Mouse (Mus musculus) bone marrow, adult 2 months (tissue): ENCODE results near the gene Nhej1.

Experiments used
- CTCF ChIP-seq: fragments of 200-500 bp; IDR thresholded peaks from 2 replicates; pipeline ENCODE4 v1.5.1; 2011; ENCODE audit warnings: low read length, control low read depth; ENCODE audit not compliant: control insufficient read depth, insufficient read depth
- POLR2A ChIP-seq: fragments of 200-500 bp; IDR thresholded peaks from 2 replicates; pipeline ENCODE4 v1.6.1; 2011; ENCODE audit warnings: low read depth, mild to moderate bottlenecking, control low read depth, low read length, borderline replicate concordance; ENCODE audit not compliant: control insufficient read depth

DNA sequence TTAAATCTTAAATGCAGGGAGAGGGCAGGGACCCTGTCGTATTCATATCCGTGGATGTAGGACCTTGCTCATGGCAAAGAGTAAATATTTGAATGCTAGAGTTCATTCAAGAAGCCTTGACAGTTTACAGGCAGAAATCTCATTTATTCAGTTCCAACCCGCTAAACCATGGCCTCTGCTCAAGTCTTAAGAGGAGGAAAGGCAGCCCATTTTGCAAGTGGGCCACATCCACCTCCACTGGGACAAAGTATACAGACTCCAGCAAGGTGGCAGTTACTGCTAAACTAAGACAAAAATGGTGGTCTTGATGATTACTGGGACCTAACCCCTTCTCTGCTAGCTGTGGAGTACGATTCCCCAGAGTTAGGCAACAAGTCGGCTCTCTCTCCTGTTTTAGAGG is 418 bp upstream of the Nhej1 start:
- TF ChIP-seq CTCF (no peak), POLR2A (no peak)
